Mouse (Mus musculus): Measurements from ENCODE around the gene Snx27. TPM values are rescaled to one million over a fixed set of nuclear protein-coding genes. Genes with fewer than 3 reads are reported as not detected.

Gene Snx27
- polyA plus RNA-seq, 1 experiment, result 2.3 TPM

GRCm38 (mm10) chr3:94468931-94469330 lies 113.6 kb downstream of the Snx27 start:
- TF ChIP-seq FLI1 (IDR thresholded peaks at IDR 0.05; ENCODE audit: low read length), result no peak
- no peak for TF ChIP-seq GATA1 (IDR thresholded peaks at IDR 0.05; ENCODE audit: borderline replicate concordance, low read length)
- no peak overlapping the region for H3K4me3 ChIP-seq (replicated peaks)
- no peaks in the 10 kb centered on the region; the same call in 1 of the 2 replicates for H3K4me1 ChIP-seq
- no peaks in the 10 kb centered on the region for H3K36me3 ChIP-seq (replicated peaks; ENCODE audit: low read length)
- H3K9me3 ChIP-seq, result no peaks in the 10 kb centered on the region
- H3K27me3 ChIP-seq (replicated peaks), result peaks cover 47% of the 10 kb centered on the region

DNA sequence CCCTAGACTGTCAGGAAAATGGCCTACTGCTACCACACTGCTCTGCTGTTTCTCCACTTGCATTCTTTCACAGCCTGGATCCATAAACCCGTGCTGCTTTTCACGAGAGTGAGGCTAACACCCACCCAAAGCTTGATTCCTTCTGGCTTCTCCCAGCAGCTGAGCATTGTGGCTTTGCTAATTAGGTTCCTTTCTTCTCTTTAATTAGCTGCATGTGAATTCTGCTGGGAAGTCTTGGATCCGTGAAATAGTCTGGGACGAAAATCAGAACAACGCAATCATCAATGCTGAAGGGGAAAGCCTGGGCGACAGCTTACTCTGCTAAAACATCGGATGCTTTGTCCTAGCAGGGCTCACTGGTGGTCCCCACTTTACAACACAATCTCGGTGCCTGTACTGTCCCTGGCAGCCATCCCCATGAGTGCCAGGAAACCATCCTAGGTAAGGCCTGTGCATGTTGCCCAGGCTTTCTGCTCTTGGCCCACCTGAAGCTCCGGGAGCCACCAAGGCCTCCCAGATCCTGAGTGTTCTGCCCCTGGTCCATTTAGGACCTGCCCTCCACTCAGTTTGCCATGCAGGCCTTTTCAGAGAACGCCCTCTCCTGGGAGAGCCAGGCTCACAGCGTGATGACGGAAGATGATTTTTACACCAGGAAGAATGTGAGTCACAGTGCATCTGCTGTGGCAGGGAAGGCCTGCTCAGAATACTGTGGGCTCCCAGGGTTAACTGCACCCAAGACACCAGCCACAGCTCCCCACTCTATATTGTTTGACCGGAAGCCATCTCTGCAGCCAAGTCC lies 116.7 kb downstream of the Snx27 start:
- H3K4me3 ChIP-seq (replicated peaks), result no peak overlapping the region
- no peaks in the 10 kb centered on the region for H3K4me1 ChIP-seq
- H3K36me3 ChIP-seq (replicated peaks; ENCODE audit: low read length), result no peaks in the 10 kb centered on the region
- TF ChIP-seq GATA1 (IDR thresholded peaks at IDR 0.05; ENCODE audit: borderline replicate concordance, low read length) (no peak), FLI1 (IDR thresholded peaks at IDR 0.05; ENCODE audit: low read length) (no peak)
- peaks cover 37% of the 10 kb centered on the region for H3K27me3 ChIP-seq (replicated peaks)
- no peaks in the 10 kb centered on the region for H3K9me3 ChIP-seq

DNA sequence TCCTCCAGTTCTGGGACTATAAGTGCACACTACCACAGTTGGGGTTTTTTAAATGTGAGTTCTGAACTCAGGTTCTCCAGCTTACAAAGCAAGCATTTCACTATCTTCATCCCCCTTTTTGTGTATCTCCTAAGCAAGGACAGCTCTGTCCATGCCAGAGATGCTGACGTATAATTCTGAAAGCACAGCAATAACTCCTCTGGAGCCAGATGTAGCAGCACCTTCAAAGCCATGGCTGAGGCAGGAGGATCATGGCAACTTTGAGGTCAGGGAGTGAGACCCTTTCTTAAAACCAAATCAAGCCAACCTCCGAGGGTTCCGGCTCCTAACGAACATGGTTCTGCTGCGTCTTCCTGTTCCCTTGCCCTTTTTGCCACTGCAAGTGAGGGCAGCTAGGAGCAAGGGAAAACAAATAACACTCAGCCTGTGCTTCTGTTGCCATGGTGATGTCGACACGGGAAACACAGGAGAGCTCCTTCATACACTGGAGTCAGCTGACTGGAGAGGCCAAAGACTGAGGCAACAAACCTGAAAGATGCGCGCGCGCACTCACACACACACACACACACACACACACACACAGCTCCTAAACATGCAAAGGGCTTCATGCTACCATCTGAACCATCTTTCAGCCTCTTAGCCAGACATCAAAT lies 118.5 kb downstream of the Snx27 start:
- H3K36me3 ChIP-seq (replicated peaks; ENCODE audit: low read length), result no peaks in the 10 kb centered on the region

DNA sequence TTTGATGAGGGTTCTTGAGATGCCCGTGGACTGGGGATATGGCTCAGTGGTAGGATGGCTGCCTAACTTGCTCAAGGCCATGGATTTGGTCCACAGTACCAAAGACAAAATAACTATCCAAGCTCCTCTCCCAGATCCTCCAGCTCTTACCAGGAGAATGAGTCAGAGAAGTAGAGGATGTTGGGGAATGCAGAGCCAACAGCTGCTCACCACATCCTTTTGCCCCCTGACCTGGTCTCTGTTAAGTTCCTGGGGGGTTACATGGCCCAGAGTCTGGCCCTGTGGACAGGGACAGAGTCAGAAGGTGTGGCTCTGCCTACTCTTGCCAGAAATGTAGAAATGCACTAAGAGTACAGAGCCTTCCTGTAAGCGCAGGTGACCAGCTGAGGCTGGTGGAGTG lies 122.7 kb downstream of the Snx27 start:
- Histone ChIP-seq H3K36me3 (replicated peaks; ENCODE audit: low read length) (no peaks in the 10 kb centered on the region), H3K9me3 (peaks cover 13% of the 10 kb centered on the region), H3K4me3 (replicated peaks) (no peak overlapping the region), H3K27me3 (replicated peaks) (peaks cover 30% of the 10 kb centered on the region), H3K4me1 (peaks cover 15% of the 10 kb centered on the region)
- no peak for TF ChIP-seq FLI1 (IDR thresholded peaks at IDR 0.05; ENCODE audit: low read length)
- TF ChIP-seq GATA1 (IDR thresholded peaks at IDR 0.05; ENCODE audit: borderline replicate concordance, low read length), result no peak

More for the DNA sequence above, 118.5 kb downstream of the Snx27 start:
- Histone ChIP-seq H3K9me3 (peaks cover 3% of the 10 kb centered on the region; the same call in 1 of the 2 replicates), H3K27me3 (replicated peaks) (peaks cover 37% of the 10 kb centered on the region), H3K4me3 (replicated peaks) (no peak overlapping the region), H3K4me1 (no peaks in the 10 kb centered on the region)
- no peak for TF ChIP-seq GATA1 (IDR thresholded peaks at IDR 0.05; ENCODE audit: borderline replicate concordance, low read length)
- no peak for TF ChIP-seq FLI1 (IDR thresholded peaks at IDR 0.05; ENCODE audit: low read length)

DNA sequence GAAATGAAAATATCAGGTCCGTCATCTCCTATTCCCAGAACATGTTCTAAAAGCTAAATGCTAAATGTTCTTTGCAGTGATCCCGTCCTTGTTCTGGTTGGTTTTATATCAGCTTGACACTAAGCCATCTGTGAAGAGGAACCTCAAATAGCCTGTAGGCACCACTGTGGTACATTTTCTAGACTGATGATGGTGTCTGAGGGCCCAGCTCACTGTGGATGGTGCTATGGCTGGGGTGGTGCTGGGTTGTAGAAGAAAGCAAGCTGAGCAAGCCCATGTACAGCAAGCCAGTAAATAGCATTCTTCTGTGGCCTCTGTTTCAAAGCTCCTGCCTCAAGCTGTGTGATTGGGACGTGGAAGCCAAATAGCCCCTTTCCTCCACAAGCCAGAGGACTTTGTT lies 125.5 kb downstream of the Snx27 start:
- Histone ChIP-seq H3K27me3 (replicated peaks) (peaks cover 25% of the 10 kb centered on the region), H3K9me3 (peaks cover 13% of the 10 kb centered on the region), H3K4me1 (peaks cover 17% of the 10 kb centered on the region), H3K4me3 (replicated peaks) (no peak overlapping the region), H3K36me3 (replicated peaks; ENCODE audit: low read length) (no peaks in the 10 kb centered on the region)
- TF ChIP-seq GATA1 (IDR thresholded peaks at IDR 0.05; ENCODE audit: borderline replicate concordance, low read length), result no peak
- TF ChIP-seq FLI1 (IDR thresholded peaks at IDR 0.05; ENCODE audit: low read length), result no peak

GRCm38 (mm10) chr3:94456529-94457000 lies 126.0 kb downstream of the Snx27 start:
- peak overlapping the region; percentile 86 for H3K4me3 ChIP-seq (replicated peaks)
- H3K27me3 ChIP-seq (replicated peaks), result peaks cover 25% of the 10 kb centered on the region
- H3K9me3 ChIP-seq, result peaks cover 13% of the 10 kb centered on the region
- peaks cover 22% of the 10 kb centered on the region for H3K4me1 ChIP-seq
- TF ChIP-seq FLI1 (IDR thresholded peaks at IDR 0.05; ENCODE audit: low read length) (no peak), GATA1 (IDR thresholded peaks at IDR 0.05; ENCODE audit: borderline replicate concordance, low read length) (no peak)
- no peaks in the 10 kb centered on the region for H3K36me3 ChIP-seq (replicated peaks; ENCODE audit: low read length)

- Histone ChIP-seq H3K4me1 (peaks cover 16% of the 10 kb centered on the region), H3K36me3 (replicated peaks; ENCODE audit: low read length) (peaks cover 61% of the 10 kb centered on the region), H3K9me3 (no peaks in the 10 kb centered on the region), H3K4me3 (replicated peaks) (no peak overlapping the region), H3K27me3 (replicated peaks) (no peaks in the 10 kb centered on the region)
- TF ChIP-seq GATA1 (IDR thresholded peaks at IDR 0.05; ENCODE audit: borderline replicate concordance, low read length), result no peak
- TF ChIP-seq FLI1 (IDR thresholded peaks at IDR 0.05; ENCODE audit: low read length), result no peak
These were observed 133.1 kb downstream of the Snx27 start for GRCm38 (mm10) chr3:94449377-94449776.

Other genes starting within 250 kb of the Snx27 start
- gene Them5, start 240.6 kb downstream of the Snx27 start, polyA plus RNA-seq (2012; ENCODE audit: insufficient read depth, low replicate concordance), result not detected in 2 replicates
- not detected in 2 replicates for gene C2cd4d, start 220.3 kb downstream of the Snx27 start, polyA plus RNA-seq (2012; ENCODE audit: insufficient read depth, low replicate concordance)
- not detected in 2 replicates for gene Rorc, start 209.9 kb downstream of the Snx27 start, polyA plus RNA-seq (2012; ENCODE audit: insufficient read depth, low replicate concordance)
- gene Lingo4, start 184.2 kb downstream of the Snx27 start, polyA plus RNA-seq (2012; ENCODE audit: insufficient read depth, low replicate concordance), result not detected in 2 replicates
- gene Tdrkh, start 169.4 kb downstream of the Snx27 start, polyA plus RNA-seq (2012; ENCODE audit: insufficient read depth, low replicate concordance), result 2.8 TPM in 1 of 2 replicates, not detected in the other
- 13.3 and 35.2 TPM in 2 replicates for gene Mrpl9, start 139.4 kb downstream of the Snx27 start, polyA plus RNA-seq (2012; ENCODE audit: insufficient read depth, low replicate concordance)
- 0.28 and 3.2 TPM in 2 replicates for gene Oaz3, start 138.8 kb downstream of the Snx27 start, polyA plus RNA-seq (2012; ENCODE audit: insufficient read depth, low replicate concordance)
- gene Celf3, start 104.4 kb downstream of the Snx27 start, polyA plus RNA-seq (2012; ENCODE audit: insufficient read depth, low replicate concordance), result not detected in 2 replicates
- not detected in 2 replicates for gene Riiad1, start 102.4 kb downstream of the Snx27 start, polyA plus RNA-seq (2012; ENCODE audit: insufficient read depth, low replicate concordance)
- not detected in 2 replicates for gene Gm10972, start 60.4 kb upstream of the Snx27 start, polyA plus RNA-seq (2012; ENCODE audit: insufficient read depth, low replicate concordance)
- gene Tuft1, start 76.2 kb upstream of the Snx27 start, polyA plus RNA-seq (2012; ENCODE audit: insufficient read depth, low replicate concordance), result 1.8 and 6.8 TPM in 2 replicates
- 0.23 TPM in 1 of 2 replicates, not detected in the other for gene Selenbp2, start 110.8 kb upstream of the Snx27 start, polyA plus RNA-seq (2012; ENCODE audit: insufficient read depth, low replicate concordance)
- gene Cgn, start 203.8 kb upstream of the Snx27 start, polyA plus RNA-seq (2012; ENCODE audit: insufficient read depth, low replicate concordance), result 0.20 TPM in 1 of 2 replicates, not detected in the other